Mouse (Mus musculus): ENCODE data around the gene Poln. TPM values are rescaled to one million over a fixed set of nuclear protein-coding genes. Genes with fewer than 3 reads are reported as not detected.

Gene Poln
- polyA plus RNA-seq, 1 experiment from 2014 or later: 0.59 TPM

DNA sequence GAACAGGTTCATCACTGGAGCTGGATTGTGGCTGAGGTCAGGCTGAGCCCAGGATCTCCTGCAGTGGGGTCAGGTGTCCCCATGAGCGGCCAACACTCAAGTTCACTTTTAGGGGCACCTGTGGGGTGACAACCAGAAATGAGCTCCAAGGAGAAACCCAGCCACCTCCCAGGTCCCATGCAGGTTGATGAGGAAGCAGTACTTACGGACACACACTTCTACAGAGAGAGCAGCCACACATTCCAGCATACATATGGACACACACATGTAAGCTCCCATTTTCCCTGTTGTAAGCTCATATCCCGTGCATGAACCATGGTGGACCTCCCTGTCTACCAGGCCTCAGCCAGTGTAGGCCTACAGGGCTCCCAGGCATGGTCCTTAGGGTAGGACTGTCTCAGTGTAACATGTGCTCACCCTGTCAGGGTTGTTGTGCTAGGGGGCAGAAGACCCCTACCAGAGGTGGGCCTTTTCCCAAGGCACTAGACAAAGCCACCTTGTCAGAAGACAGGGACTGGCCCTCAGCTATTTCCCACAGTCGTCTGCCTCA lies 161.8 kb downstream of the Poln start:
- Histone ChIP-seq H3K9me3 (replicated peaks) (no peaks in the 10 kb centered on the region), H3K4me3 (no peak overlapping the region), H3K27me3 (ENCODE audit: low read depth, poor library complexity, severe bottlenecking) (peaks cover 4% of the 10 kb centered on the region; the same call in 1 of the 2 replicates), H3K4me1 (no peaks in the 10 kb centered on the region), H3K36me3 (no peaks in the 10 kb centered on the region), H3K27ac (no peak overlapping the region)
- WGBS: 87% methylated on average over 4 of the region's 4 CpGs
- DNase-seq (ENCODE audit: low spot score): no peak

DNA sequence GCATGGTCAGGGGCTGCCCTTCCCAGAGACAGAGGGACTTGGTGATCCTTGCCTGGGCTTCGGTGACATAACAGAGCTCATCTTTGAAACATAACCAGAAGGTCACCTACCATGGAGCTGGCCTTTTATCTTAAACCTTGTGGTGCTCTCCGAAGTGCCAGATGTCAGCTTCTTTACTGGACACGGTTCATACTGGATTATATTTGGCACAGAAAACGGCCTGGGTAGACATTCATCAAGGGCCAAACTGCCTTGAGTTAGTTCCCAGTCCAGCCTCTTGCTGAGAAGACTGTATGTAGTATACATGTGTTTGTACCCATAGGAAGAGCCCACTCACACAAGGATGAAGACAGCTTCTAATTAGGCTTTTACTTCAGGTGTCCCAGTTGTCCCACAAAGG lies 162.4 kb downstream of the Poln start:
- Histone ChIP-seq H3K4me1 (no peaks in the 10 kb centered on the region), H3K9me3 (replicated peaks) (no peaks in the 10 kb centered on the region), H3K4me3 (no peak overlapping the region), H3K27ac (no peak overlapping the region), H3K36me3 (no peaks in the 10 kb centered on the region), H3K27me3 (ENCODE audit: low read depth, poor library complexity, severe bottlenecking) (peaks cover 4% of the 10 kb centered on the region; the same call in 1 of the 2 replicates)
- WGBS: 91% methylated on average over 4 of the region's 4 CpGs
- DNase-seq (ENCODE audit: low spot score): no peak

DNA sequence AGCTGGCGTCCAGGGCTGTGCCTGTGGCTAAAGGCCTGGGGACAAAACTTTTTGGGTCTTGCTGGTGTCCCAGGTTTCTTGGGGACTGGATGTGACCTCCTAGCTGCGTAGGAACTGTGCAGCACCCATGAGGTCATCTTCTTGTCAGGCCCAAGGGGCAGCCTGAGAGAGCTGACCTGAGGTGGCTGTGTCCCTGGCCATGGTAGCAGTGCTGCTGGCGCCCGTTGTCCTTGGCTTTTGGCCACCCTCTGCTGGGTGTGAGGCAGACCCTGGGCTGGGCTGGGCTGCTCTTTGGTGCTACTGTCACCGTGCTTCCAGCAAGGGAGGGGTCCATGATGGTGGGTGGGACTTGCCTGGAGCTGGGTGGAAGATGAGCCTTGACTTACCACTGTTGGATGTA lies 164.6 kb downstream of the Poln start:
- Histone ChIP-seq H3K4me1 (no peaks in the 10 kb centered on the region), H3K36me3 (no peaks in the 10 kb centered on the region), H3K27ac (no peak overlapping the region), H3K4me3 (no peak overlapping the region), H3K9me3 (replicated peaks) (no peaks in the 10 kb centered on the region), H3K27me3 (ENCODE audit: low read depth, poor library complexity, severe bottlenecking) (peaks cover 8% of the 10 kb centered on the region)
- 84% methylated on average over 5 of the region's 5 CpGs for WGBS
- no peak for DNase-seq (ENCODE audit: low spot score)

DNA sequence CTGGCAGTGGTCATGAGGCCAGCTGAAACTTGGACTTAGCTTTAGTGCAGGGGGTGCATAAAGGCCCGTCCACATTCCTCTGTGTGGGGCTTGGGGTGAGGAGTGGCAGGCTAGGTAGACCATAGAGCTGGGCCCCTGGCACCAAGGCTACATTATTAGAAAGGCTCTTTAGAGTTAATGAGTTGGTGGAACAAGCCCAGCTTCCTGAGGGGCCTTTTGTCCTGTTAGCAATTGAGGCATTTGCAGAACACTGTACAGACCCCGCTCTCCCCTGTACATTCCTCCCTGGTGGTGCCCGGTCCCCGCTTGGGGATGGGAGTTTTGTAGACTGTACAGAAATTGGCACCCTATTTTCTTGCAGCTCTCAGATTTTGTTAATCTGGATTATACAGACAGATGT lies 166.6 kb downstream of the Poln start:
- 89% methylated on average over 4 of the region's 4 CpGs for WGBS
- no peak for DNase-seq (ENCODE audit: low spot score)
- H3K36me3 ChIP-seq: no peaks in the 10 kb centered on the region
- no peak overlapping the region for H3K27ac ChIP-seq
- H3K27me3 ChIP-seq (ENCODE audit: low read depth, poor library complexity, severe bottlenecking): peaks cover 28% of the 10 kb centered on the region
- no peaks in the 10 kb centered on the region for H3K9me3 ChIP-seq (replicated peaks)
- peaks cover under 1% of the 10 kb centered on the region; the same call in 1 of the 2 replicates for H3K4me1 ChIP-seq
- H3K4me3 ChIP-seq: no peak overlapping the region

DNA sequence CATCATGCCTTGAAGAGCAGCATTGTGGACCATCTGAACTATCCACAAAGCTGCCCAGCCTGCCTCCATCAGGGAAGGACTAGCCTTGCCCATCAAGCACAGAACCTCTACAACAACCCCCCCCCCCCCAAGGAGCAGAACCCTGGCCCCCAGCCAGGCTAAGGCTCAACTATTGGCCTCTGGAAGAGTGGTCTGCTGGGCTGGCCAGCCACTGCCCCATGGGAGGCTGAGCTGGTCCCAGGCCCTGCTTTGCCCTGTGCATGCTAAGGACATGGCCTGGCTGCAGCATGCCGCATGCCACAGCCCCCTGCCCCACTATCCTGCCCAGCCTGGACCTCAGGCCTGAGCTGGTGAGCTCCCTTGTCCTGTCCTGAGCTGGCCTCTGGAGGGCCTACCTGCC lies 167.8 kb downstream of the Poln start:
- H3K4me1 ChIP-seq: peaks cover 12% of the 10 kb centered on the region

DNA sequence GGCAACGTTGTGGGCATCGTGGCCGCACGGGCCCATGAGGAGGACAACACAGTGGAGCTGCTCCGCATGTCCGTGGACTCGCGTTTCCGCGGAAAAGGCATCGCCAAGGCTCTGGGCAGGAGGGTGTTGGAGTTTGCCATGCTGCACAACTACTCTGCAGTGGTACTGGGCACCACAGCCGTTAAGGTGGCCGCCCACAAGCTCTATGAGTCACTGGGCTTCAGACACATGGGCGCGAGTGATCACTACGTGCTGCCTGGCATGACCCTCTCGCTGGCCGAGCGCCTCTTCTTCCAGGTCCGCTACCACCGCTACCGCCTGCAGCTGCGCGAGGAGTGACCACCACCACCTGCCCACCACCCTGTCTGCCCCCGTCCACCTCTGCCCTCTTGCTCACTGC lies 168.4 kb downstream of the Poln start:
- H3K27me3 ChIP-seq (ENCODE audit: low read depth, poor library complexity, severe bottlenecking): peaks cover 46% of the 10 kb centered on the region
- H3K4me1 ChIP-seq: peaks cover 18% of the 10 kb centered on the region
- H3K4me3 ChIP-seq: no peak overlapping the region
- H3K36me3 ChIP-seq: no peaks in the 10 kb centered on the region
- DNase-seq (ENCODE audit: low spot score): no peak
- H3K27ac ChIP-seq: no peak overlapping the region
- 96% methylated on average over 25 of the region's 25 CpGs for WGBS
- H3K9me3 ChIP-seq (replicated peaks): no peaks in the 10 kb centered on the region

More for the DNA sequence above, 167.8 kb downstream of the Poln start:
- WGBS: 100% methylated on average over 1 of the region's 1 CpGs
- no peak for DNase-seq (ENCODE audit: low spot score)
- Histone ChIP-seq H3K9me3 (replicated peaks) (no peaks in the 10 kb centered on the region), H3K27me3 (ENCODE audit: low read depth, poor library complexity, severe bottlenecking) (peaks cover 40% of the 10 kb centered on the region), H3K4me3 (no peak overlapping the region), H3K36me3 (no peaks in the 10 kb centered on the region), H3K27ac (no peak overlapping the region)

DNA sequence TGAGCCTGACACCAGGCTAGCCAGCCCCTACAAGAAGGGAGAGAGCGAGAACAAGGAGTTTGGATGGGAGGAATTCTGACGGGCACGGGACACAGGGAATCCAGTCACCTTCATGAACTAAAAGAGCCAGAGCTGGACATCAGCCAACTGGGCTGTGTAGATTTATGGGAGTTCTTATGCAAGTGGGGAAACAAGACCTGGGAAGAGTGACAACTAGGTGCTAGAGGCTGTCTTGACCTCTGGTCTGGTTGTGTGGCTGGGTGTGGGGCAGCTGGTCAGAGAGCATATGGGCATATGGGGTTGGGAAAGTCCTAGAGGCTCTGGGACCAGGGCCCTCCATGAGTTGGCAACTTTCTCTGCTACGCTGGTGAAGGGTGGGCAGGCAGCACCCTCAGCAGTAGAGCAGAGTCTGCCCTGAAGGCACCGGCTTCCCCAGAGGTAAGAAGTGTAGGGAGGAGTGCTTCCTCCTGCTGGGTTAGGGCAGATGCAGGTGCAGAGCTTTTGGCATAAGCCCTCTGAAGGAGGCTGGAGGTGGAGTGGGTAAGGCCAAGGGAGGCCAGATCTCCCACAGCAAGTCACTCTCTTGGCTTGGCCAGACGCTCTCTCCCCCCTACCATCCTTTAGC lies 169.7 kb downstream of the Poln start:
- Histone ChIP-seq H3K27me3 (ENCODE audit: low read depth, poor library complexity, severe bottlenecking) (peaks cover 58% of the 10 kb centered on the region), H3K27ac (no peak overlapping the region), H3K9me3 (replicated peaks) (no peaks in the 10 kb centered on the region), H3K4me3 (no peak overlapping the region), H3K4me1 (peaks cover 24% of the 10 kb centered on the region), H3K36me3 (no peaks in the 10 kb centered on the region)
- 89% methylated on average over 6 of the region's 6 CpGs for WGBS
- no peak for DNase-seq (ENCODE audit: low spot score)

DNA sequence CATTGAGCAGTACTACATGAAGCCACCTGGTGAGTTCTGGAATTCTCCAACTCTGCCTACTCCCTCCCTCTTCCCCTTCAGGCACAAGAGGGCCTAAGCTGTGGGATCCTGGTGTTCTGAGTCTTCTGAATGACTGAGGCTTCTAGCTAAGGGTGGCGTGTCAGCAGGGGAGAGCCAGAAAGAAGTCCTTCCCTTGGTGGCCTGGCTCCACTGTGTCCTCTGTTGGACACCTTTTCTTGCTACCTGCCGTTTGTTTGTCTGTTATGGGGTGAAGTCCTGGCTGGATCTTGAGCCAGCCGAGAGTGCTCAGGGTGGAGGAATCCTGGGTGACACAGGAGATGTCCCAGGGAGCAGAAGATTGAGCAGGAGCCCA lies 170.8 kb downstream of the Poln start:
- 91% methylated on average over 3 of the region's 3 CpGs for WGBS
- Histone ChIP-seq H3K4me3 (no peak overlapping the region), H3K27me3 (ENCODE audit: low read depth, poor library complexity, severe bottlenecking) (peaks cover 67% of the 10 kb centered on the region)

DNA sequence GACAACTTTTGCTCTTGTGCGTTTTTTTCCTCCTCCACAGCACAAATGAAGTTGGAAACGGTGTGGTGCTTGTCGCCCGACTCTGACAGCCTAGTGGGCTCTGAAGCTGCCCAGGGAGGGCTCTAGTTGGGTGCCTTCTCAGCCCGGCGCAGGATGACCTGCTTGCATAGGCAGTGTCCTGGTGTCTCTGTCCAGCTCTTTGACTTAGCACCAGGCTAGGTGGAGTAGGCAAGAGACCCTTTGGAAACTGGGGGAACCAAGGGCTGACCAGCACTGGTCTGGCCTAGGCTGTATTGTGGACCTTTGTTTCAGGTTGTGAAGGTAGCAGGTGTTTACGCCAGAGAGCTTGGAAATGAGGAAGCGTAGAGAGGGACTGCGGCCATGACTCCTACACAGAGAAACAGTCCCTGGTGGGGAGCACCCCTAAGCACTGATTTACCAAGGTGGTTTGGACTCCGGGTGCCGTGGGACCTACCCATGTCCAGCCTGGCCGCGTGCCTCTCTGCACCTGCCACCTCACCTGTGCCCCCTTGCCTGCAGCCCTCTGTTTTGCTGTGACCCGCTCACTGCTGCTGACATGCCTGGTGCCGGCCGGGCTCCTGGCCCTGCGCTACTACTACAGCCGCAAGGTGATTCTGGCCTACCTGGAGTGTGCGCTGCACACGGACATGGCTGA lies 171.3 kb downstream of the Poln start:
- peak overlapping the region; percentile 61 for H3K4me3 ChIP-seq
- H3K9me3 ChIP-seq (replicated peaks): no peaks in the 10 kb centered on the region
- H3K4me1 ChIP-seq: peaks cover 24% of the 10 kb centered on the region
- no peak overlapping the region for H3K27ac ChIP-seq
- peaks cover 67% of the 10 kb centered on the region for H3K27me3 ChIP-seq (ENCODE audit: low read depth, poor library complexity, severe bottlenecking)
- DNase-seq (ENCODE audit: low spot score): no peak
- 73% methylated on average over 20 of the region's 20 CpGs for WGBS
- H3K36me3 ChIP-seq: no peaks in the 10 kb centered on the region

More for the DNA sequence above, 170.8 kb downstream of the Poln start:
- H3K4me1 ChIP-seq: peaks cover 24% of the 10 kb centered on the region
- H3K27ac ChIP-seq: no peak overlapping the region
- H3K36me3 ChIP-seq: no peaks in the 10 kb centered on the region
- no peaks in the 10 kb centered on the region for H3K9me3 ChIP-seq (replicated peaks)
- DNase-seq (ENCODE audit: low spot score): no peak

DNA sequence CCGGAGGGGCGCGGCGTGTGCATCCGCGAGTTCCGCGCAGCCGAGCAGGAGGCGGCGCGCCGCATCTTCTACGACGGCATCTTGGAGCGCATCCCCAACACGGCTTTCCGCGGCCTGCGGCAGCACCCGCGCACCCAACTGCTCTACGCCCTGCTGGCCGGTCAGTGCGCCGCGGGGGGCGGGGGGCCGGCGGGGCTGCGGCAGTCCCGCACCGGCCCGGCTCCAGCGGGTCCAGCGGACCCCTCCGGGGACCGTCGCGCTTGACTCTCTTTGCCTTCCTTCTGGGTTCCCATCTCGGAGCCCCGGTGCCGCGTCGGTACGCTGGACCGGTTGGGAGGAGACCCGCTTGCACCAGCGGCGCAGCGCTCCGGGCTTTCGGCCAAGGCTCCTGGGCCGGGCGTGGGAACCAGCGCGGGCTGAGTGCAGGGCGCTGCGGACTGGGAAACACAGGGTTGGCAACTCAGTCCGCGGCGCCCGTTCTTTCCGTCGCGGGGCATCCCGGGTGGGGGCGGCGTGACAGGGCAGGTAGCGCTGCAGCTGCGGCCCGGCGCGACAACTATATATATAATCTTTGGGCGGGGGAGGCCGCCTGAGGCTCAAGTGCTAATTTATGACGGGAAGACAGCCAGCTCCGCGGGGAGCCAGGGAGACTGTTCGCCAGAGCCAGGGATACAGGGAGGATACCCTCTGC lies 172.1 kb downstream of the Poln start:
- peak; percentile 57 for DNase-seq (ENCODE audit: low spot score)
- Histone ChIP-seq H3K36me3 (no peaks in the 10 kb centered on the region), H3K9me3 (replicated peaks) (no peaks in the 10 kb centered on the region), H3K4me1 (peaks cover 24% of the 10 kb centered on the region), H3K4me3 (peak overlapping the region; percentile 61), H3K27me3 (ENCODE audit: low read depth, poor library complexity, severe bottlenecking) (peaks cover 72% of the 10 kb centered on the region), H3K27ac (peak overlapping the region; percentile 68)
- 1% methylated on average over 68 of the region's 80 CpGs for WGBS

DNA sequence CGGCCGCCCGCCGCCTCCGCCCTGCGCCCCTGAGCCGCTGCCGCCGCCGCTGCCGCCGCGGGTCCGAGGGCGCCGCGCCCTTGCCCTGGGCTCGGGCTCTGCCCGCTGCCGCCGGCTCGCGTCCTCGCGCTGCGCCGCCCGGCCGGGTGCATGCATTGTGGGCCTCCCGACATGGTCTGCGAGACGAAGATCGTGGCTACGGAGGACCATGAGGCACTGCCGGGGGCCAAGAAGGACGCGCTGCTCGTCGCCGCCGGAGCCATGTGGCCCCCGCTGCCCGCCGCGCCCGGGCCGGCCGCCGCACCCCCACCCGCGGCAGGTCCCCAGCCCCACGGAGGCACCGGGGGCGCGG lies 172.6 kb downstream of the Poln start:
- Histone ChIP-seq H3K27me3 (ENCODE audit: low read depth, poor library complexity, severe bottlenecking) (peaks cover 73% of the 10 kb centered on the region), H3K27ac (peak overlapping the region; percentile 68)
- WGBS: 5% methylated on average over 51 of the region's 55 CpGs

DNA sequence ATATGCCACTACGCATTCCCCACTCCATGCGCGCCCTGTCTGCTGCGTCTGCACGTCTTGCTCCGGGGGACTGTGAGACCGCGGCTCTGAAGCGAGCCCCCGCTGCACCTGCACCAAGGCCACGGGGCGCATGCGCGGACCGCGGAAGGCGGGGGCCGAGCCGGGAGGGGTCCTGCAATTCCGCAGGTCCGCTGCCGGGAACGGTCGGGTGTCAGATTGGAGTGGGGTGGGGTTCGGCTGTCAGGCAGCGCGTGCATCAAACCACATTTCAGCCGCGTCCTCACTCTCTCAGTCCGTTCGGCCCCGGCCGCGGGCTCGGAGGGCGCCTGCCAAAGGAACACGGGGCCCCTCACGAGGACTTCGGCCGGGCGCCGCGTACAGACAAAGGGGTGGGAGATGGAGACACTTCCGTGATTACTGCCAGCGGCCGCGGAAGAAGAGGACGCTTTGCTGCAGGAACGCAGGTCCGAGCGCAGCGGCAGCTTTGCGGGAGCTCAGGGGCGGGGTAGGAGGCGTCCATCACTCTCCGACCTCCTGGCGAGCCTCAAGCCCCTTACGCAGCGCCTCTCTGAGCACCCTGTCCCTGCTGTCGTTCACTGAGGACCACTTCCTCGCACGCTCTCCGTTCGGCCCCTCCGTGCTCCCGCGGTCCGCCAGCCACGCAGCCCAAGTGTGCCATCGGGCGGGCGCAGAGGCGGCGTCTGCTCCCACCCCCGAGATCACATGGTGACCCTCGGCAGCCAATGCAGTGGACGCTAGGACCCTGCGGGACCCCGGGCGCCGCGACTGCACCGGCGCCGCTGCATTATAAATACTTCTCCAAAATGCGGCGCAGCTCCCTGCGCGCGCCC lies 173.2 kb downstream of the Poln start, which contains the start of gene Nat8l:
TSS of gene Nat8l (plus strand) at position 142 of the 851 bp plus-strand sequence.
- under 1% methylated on average over 90 of the region's 90 CpGs for WGBS
- Histone ChIP-seq H3K4me1 (peaks cover 24% of the 10 kb centered on the region), H3K9me3 (replicated peaks) (no peaks in the 10 kb centered on the region), H3K27ac (peak within 1 kb of the TSS; percentile 68), H3K27me3 (ENCODE audit: low read depth, poor library complexity, severe bottlenecking) (peaks cover 73% of the 10 kb centered on the region), H3K4me3 (peak within 1 kb of the TSS; percentile 61), H3K36me3 (no peaks in the 10 kb centered on the region)
- DNase-seq (ENCODE audit: low spot score): peak; percentile 85

More for the DNA sequence above, 172.6 kb downstream of the Poln start:
- Histone ChIP-seq H3K9me3 (replicated peaks) (no peaks in the 10 kb centered on the region), H3K4me3 (peak overlapping the region; percentile 61), H3K36me3 (no peaks in the 10 kb centered on the region), H3K4me1 (peaks cover 24% of the 10 kb centered on the region)
- no peak for DNase-seq (ENCODE audit: low spot score)

All from limb, embryonic 10.5 days (tissue).